Mouse (Mus musculus): ENCODE measurements at regions not wholly inside any gene's neighbourhood (a gene's known extent, or its start where the extent isn't known, plus 50 kb on each side); places are given as distances from the start of the nearest gene placed in this dataset.

DNA sequence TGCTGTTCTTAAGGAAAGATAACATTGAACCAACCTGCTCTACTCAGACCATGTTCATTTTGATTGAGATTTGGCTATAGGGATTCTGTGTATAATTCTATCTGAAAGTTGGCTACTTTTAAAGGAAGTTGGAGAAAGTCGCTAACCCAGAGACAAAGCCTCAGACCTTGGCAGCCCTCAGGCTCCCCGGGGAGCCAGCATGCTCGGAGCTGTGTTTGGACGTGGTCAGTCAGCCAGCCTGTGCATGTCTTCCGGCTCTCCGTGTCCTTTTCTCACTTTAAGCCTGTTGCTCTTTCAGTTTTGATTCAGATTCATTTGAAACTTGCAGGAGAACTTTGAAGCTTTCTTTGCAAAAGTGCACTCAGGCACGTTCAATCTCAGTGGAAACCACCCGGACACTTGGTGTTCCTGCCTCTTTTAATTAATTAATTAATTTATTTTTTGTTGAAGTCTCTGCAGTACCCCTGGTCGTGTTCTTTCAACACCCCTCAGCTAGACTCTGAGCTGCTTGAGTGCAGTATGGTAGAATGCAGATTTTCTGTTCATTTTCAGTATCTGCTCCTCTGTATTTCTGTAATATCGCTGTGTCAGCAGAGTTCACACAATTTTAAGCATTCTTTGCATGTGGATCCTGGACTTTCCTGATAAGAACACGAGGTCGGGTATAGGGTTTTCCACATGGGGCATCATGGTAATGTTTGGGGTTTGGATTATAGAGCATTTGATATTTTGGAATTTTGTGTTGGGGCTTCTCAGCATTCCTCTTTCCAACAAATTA is 100.9 kb upstream of the Tmem45b start:
- TF ChIP-seq CTCF (IDR thresholded peaks at IDR 0.05; ENCODE audit: extremely low read depth, insufficient read depth, insufficient read length, insufficient replicate concordance) (no peak), POLR2A (IDR thresholded peaks at IDR 0.05; ENCODE audit: low read depth, low read length) (no peak)
- Histone ChIP-seq H3K4me1 (ENCODE audit: control insufficient read depth, insufficient read depth, insufficient read length) (no peaks in the 10 kb centered on the region), H3K27me3 (ENCODE audit: control insufficient read depth, insufficient read depth, low read length) (no peaks in the 10 kb centered on the region), H3K4me3 (ENCODE audit: extremely low read depth, insufficient read depth, insufficient read length) (no peak overlapping the region), H3K36me3 (ENCODE audit: control insufficient read depth, insufficient read depth, low read length) (no peaks in the 10 kb centered on the region), H3K27ac (ENCODE audit: insufficient read depth, low read length) (no peak overlapping the region)
- no peak for DNase-seq (ENCODE audit: low read depth in 1 of 2, low spot score in 2 of 2)
- WGBS, result 77% methylated on average over 12 of the region's 12 CpGs

DNA sequence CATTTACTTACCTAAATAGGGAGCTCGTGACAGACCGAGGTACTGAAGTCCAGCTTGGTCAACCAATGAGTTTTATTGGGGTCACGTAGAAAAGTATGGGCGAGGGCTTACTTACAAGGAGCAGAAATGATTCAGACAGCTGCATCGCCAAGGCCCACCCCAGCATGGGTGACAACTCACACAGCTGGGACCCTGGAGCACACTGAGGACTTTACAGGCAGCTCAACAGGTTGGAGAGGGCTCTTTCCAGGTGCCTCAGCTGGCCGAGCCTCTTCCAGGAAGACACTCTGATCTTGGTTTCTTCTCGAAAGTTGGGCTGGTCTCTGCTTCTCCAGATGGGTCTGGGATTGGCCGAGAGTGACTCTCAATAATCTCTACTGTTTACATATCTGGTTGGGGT is 99.3 kb upstream of the Tmem45b start:
- WGBS, result 88% methylated on average over 8 of the region's 8 CpGs
- H3K4me1 ChIP-seq (ENCODE audit: control insufficient read depth, insufficient read depth, insufficient read length), result no peaks in the 10 kb centered on the region
- H3K27ac ChIP-seq (ENCODE audit: insufficient read depth, low read length), result no peak overlapping the region

DNA sequence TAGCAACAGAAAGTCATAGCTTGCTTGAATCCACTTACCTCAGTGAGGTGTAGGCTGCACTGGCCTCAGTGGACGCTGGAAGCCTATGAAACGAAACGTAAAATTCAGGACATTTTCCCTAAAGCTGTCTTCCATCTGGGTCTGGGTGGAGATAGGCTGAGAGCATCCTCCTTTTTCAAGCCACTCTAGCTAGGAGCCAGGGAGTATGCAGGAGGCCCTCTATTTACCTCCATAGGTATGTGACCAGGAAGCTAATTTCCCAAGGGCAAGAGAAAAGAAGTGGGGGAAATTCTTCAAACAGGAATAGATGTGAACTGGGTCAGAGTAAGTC is 95.9 kb upstream of the Tmem45b start:
- TF ChIP-seq CTCF (IDR thresholded peaks at IDR 0.05; ENCODE audit: extremely low read depth, insufficient read depth, insufficient read length, insufficient replicate concordance) (no peak), POLR2A (IDR thresholded peaks at IDR 0.05; ENCODE audit: low read depth, low read length) (no peak)
- no peak overlapping the region for H3K4me3 ChIP-seq (ENCODE audit: extremely low read depth, insufficient read depth, insufficient read length)
- no peaks in the 10 kb centered on the region for H3K36me3 ChIP-seq (ENCODE audit: control insufficient read depth, insufficient read depth, low read length)
- 79% methylated on average over 3 of the region's 3 CpGs for WGBS
- no peak for DNase-seq (ENCODE audit: low read depth in 1 of 2, low spot score in 2 of 2)
- no peaks in the 10 kb centered on the region for H3K27me3 ChIP-seq (ENCODE audit: control insufficient read depth, insufficient read depth, low read length)
- no peak overlapping the region for H3K27ac ChIP-seq (ENCODE audit: insufficient read depth, low read length)
- H3K4me1 ChIP-seq (ENCODE audit: control insufficient read depth, insufficient read depth, insufficient read length), result no peaks in the 10 kb centered on the region

More for the DNA sequence above, 99.3 kb upstream of the Tmem45b start:
- Histone ChIP-seq H3K36me3 (ENCODE audit: control insufficient read depth, insufficient read depth, low read length) (no peaks in the 10 kb centered on the region), H3K4me3 (ENCODE audit: extremely low read depth, insufficient read depth, insufficient read length) (no peak overlapping the region), H3K27me3 (ENCODE audit: control insufficient read depth, insufficient read depth, low read length) (no peaks in the 10 kb centered on the region)
- DNase-seq (ENCODE audit: low read depth in 1 of 2, low spot score in 2 of 2), result no peak
- TF ChIP-seq POLR2A (IDR thresholded peaks at IDR 0.05; ENCODE audit: low read depth, low read length) (no peak), CTCF (IDR thresholded peaks at IDR 0.05; ENCODE audit: extremely low read depth, insufficient read depth, insufficient read length, insufficient replicate concordance) (no peak)

DNA sequence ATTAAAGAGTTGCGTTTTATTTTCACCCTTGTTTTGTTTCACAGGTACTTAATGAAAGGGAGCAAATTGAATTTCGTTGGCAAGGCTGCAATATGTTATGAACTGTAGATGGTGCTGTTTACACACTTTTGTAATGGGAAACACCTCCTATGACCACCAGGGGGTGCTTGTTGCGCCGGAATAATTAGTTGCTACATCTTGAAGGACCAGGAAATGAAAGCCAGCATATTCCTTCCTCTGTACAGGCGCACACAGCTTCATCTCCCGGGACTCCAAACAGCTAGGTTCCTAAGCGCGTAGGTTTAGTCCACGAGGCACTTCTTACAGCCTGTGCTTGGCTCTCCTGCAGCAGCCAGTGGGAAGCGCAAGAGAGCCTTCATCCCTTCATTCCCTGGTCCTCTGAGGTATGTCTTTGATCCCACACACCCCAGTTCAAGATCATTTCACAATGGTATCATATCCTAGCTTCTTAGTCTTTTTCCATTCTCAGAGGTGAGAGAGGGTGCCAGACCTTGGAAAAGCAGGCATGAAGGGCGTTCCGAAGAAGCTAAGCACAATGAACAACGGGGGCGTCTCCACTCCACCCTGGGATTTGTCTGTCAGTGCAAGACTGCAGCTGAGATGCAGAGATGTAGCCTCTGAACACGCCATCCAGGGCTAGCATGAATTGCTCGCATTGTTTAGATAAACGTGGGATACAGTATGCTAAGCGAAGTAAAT is 95.4 kb upstream of the Tmem45b start:
- no peak for TF ChIP-seq POLR2A (IDR thresholded peaks at IDR 0.05; ENCODE audit: low read depth, low read length)
- TF ChIP-seq CTCF (IDR thresholded peaks at IDR 0.05; ENCODE audit: extremely low read depth, insufficient read depth, insufficient read length, insufficient replicate concordance), result peak; percentile 36; the same call in 1 of the 2 replicates
- DNase-seq (ENCODE audit: low read depth in 1 of 2, low spot score in 2 of 2), result peak; percentile 5 to 9
- no peak overlapping the region for H3K27ac ChIP-seq (ENCODE audit: insufficient read depth, low read length)
- no peak overlapping the region for H3K4me3 ChIP-seq (ENCODE audit: extremely low read depth, insufficient read depth, insufficient read length)
- no peaks in the 10 kb centered on the region for H3K36me3 ChIP-seq (ENCODE audit: control insufficient read depth, insufficient read depth, low read length)
- 43% methylated on average over 18 of the region's 18 CpGs for whole genome bisulfite sequencing
- H3K4me1 ChIP-seq (ENCODE audit: control insufficient read depth, insufficient read depth, insufficient read length), result no peaks in the 10 kb centered on the region
- H3K27me3 ChIP-seq (ENCODE audit: control insufficient read depth, insufficient read depth, low read length), result no peaks in the 10 kb centered on the region

DNA sequence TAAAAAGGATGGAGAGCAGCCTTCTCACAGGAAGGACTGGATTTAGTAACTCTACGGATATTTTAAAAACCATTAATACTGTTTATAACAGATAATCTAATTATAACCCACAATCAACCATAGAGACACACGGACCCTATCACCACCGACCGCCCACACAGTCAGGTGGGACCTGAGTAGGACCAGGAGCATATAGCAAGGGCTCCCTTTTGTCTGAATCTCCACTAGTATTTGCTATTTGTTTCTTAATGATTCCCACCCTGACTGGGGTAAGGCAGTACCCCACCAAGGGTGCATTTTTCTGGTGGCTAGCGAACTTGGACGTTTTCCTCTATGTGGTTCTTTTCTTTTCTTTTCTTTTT is 79.4 kb upstream of the Tmem45b start:
- no peaks in the 10 kb centered on the region for H3K36me3 ChIP-seq (ENCODE audit: control insufficient read depth, insufficient read depth, low read length)
- H3K27ac ChIP-seq (ENCODE audit: insufficient read depth, low read length), result no peak overlapping the region
- DNase-seq (ENCODE audit: low read depth in 1 of 2, low spot score in 2 of 2), result no peak
- no peak for TF ChIP-seq POLR2A (IDR thresholded peaks at IDR 0.05; ENCODE audit: low read depth, low read length)
- no peak for TF ChIP-seq CTCF (IDR thresholded peaks at IDR 0.05; ENCODE audit: extremely low read depth, insufficient read depth, insufficient read length, insufficient replicate concordance)
- 58% methylated on average over 6 of the region's 6 CpGs for WGBS
- H3K27me3 ChIP-seq (ENCODE audit: control insufficient read depth, insufficient read depth, low read length), result no peaks in the 10 kb centered on the region
- H3K4me3 ChIP-seq (ENCODE audit: extremely low read depth, insufficient read depth, insufficient read length), result no peak overlapping the region
- no peaks in the 10 kb centered on the region for H3K4me1 ChIP-seq (ENCODE audit: control insufficient read depth, insufficient read depth, insufficient read length)

DNA sequence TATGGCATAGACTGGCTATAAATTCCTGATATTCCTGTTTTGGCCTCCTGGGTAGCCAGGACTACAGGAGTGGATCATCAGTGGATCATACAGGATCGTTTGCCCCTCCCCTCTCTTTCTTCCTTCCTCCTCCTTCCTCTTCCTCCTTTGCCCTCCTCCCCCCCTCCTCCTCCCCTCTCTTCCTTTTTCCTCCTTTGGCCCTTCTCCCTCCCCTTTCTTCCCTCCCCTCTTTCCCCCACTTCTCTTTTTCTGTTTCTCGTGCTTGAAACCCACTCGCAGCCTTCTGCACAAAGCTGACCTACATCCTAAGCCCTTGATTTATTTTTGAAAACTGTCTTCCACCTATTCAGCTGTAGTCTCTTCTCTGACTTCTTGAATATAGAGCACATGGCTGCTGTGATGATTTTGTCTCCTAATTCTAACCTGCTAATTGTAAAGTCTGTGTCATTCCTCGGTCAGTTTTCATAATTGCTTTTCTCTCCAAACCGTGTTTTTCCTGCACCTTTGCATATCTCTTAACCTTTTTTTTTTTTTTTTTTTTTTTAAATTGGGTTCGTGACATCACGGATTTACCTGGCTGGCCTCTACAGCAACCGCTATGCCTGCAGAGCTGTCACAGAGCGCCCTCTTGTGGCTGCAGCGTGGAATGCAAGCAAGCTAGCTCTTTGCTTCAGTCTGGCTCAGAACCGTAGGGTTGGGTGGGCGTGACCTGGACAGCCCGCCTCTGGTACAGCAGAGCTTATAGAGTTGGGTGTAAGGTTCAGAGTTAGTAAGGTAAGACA is 78.8 kb upstream of the Tmem45b start:
- no peak overlapping the region for H3K4me3 ChIP-seq (ENCODE audit: extremely low read depth, insufficient read depth, insufficient read length)
- no peaks in the 10 kb centered on the region for H3K4me1 ChIP-seq (ENCODE audit: control insufficient read depth, insufficient read depth, insufficient read length)
- peak; percentile 2 to 41 for DNase-seq (ENCODE audit: low read depth in 1 of 2, low spot score in 2 of 2)
- H3K27ac ChIP-seq (ENCODE audit: insufficient read depth, low read length), result no peak overlapping the region
- TF ChIP-seq CTCF (IDR thresholded peaks at IDR 0.05; ENCODE audit: extremely low read depth, insufficient read depth, insufficient read length, insufficient replicate concordance) (peak; percentile 81; the same call in 1 of the 2 replicates), POLR2A (IDR thresholded peaks at IDR 0.05; ENCODE audit: low read depth, low read length) (no peak)
- 4% methylated on average over 13 of the region's 13 CpGs for WGBS
- H3K27me3 ChIP-seq (ENCODE audit: control insufficient read depth, insufficient read depth, low read length), result no peaks in the 10 kb centered on the region
- no peaks in the 10 kb centered on the region for H3K36me3 ChIP-seq (ENCODE audit: control insufficient read depth, insufficient read depth, low read length)

Measured in spleen, adult 2 months (tissue).